Mouse (Mus musculus) cerebellum, adult 11 months (tissue): ENCODE measurements around the gene Tmem30c.

Experiments
- DNase-seq: peaks from one replicate; pipeline ENCODE4 v3.0.0; 2022

Gene Tmem30c

DNA sequence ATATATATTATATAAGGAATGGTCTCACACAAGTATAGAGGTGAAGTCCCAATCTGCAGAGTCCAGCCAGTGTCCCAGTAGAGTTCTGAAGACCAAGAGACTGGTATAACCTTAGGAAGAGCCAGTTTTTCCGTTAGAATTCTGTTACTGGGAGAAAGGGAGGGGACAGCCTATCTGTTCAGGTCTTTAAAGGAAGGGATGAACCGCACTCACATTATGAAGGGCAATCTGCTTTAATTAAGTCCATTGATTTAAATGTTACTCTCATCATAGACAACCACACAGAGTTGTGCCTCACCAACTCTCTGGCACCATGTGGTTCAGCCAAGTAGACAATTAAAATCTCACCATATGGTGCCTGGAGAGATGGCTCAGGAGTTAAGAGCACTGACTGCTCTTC is at the start of gene Tmem30c:
Tmem30c (minus strand) TSS at position 101 of the 400 bp plus-strand sequence.
- no peak for DNase-seq

DNA sequence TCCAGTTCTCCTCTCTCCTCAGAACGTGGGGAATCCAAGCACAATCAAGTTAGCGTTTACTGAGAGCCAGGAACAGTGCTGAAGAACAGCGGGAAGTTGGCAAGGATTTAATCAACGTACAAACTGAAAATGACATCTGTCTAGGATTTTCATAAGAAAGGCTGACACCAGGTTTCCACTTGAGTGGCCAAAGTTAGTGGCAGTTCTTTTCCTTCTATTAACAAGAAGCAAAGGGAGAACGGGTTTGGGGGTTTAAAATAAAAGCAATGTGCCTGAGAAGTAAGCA is 47.9 kb upstream of the Tmem30c start:
- DNase-seq = no peak

DNA sequence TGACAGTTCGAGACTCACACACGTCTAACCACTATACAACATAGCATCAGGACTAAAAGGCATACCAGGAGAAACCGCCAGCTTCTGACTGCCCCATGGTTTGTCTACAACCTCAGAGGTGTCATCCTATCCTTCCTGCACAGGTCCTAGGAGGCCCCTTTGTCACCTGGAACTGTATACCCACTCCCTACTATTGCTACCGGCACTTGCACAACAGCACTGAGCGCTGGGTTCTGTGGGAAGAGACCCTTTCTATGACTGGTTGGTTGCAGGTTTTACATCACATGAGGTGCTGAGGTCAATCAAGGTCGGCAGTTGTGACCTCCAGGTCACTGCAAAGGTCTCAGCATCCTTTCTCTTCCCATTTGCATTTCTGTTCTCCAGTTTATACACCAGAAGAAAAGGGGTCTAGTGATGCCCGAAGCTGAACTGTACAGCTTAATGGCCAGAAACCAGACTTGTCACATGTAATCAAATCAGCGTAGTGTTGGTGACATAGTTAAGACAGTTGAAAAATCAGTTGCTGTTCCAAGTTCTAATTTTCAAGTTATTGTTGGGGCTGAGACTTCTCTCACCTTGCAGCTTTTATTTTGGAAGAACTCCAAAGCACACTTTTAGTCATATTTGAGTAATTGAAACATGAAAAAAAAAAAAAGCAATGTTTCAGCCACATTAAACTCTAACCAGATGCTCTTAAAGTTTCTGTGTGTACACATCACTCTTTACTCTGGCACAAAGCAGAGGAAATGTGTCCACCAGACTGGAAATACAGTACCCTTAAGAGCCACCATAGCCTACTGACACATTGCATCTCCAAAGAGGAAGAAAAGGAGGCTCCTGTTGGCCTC is 47.3 kb upstream of the Tmem30c start:
- DNase-seq = no peak

DNA sequence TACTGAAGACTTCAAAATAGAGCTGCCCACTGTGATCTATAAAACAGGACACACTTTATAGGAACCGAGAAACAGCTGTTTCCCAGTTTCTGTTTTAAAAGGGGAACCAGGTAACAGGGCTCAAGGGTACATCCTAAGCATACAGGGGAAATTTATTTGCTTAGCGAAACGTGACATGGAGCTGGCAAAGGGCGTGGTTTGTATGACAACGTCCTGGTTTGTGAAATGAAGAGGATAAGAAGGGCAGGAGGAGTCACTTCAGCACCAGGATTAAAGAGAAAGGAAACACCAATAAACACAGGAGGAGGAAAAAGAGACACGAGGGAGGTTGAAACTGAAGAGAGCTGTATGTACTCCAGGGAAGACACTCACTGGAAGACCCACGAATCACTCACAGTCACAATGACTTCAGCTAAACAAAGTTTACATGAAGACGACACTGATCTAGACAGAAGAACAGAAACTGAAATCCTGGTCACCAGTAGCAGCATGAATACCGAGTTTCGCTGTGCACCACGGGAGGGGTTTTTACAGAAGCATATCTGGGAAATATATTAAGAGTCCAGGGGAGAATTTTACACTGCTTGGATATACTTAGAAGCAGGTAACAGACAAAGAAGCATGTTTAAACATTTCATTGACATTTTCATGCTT is 44.2 kb upstream of the Tmem30c start:
- no peak for DNase-seq

DNA sequence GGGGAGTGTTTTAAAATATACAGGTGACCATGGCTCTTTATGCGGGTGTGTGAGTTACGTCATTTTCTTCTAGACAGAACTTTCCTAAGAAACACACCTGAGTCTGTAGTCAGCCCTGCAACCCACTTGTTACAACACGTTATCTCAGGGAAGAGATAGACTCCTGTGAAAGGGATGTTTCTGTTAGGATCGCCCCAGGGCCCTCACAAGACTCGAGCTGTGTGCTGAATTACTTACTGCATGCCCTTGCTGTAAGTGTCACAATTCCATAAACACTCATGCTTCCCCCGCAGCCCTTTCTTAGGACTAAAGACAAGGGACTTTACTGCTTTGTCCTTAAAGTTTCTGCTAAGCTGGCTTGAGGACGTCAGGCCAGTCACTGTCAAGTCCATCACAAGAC is 39.6 kb upstream of the Tmem30c start:
- DNase-seq = no peak

DNA sequence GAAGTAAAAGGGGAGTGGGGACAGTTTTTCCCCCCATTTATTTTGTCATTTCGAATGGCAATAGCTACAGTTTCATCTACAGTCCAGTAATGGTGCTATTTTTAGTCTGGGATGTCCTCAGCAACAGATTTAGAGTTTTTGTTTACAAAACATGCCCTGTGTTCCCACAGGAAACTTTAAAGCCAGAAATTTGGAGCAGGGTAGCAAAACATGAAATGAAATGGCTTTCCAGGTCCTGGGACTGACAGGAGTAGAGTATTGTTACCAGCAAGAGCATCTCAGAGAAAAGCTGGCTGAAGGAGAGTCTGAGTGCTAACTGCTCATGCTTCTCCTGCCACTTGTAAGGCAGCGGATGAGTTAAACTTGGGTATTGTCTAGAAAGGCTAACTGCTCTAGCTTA is 37.4 kb upstream of the Tmem30c start:
- DNase-seq = no peak

DNA sequence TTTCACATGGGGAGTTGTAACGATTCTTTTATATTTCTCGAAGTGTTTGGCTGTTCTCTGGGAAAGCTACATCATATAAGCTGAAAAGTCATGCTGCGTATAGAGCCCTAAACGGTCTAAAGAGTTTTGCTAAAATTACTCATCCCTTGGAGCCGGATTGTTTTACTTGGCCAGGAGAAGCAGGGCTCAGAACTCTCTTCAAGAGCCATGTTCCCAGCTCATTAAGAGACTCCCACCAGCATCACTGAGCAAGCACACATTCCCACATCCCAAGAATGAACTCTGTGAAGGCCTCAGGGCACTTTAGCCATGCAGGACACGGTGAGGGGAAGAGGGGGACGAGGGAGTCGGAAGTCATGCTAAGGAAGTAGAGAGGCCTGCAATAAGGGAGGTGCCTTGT is 36.4 kb upstream of the Tmem30c start:
- DNase-seq = no peak

DNA sequence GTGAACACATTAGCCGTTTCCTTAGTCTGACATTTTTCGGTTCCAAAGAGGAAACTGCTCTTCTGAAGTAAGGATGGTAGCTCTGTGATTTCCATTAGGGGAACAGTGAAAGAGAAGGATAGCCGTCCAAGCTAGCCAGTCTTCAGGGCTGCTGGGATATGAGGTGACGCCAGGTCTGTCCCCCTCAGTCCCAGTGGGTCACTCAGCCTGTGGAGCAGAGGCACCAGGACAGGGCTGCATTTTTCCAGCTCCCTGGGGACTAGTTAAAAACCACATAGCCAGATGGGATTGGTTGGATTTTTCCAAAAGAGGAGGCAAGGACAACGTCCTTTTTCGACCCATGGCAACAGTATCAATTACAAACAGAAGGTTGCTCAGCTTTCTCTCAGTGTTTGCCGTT is 34.3 kb upstream of the Tmem30c start:
- DNase-seq = no peak

DNA sequence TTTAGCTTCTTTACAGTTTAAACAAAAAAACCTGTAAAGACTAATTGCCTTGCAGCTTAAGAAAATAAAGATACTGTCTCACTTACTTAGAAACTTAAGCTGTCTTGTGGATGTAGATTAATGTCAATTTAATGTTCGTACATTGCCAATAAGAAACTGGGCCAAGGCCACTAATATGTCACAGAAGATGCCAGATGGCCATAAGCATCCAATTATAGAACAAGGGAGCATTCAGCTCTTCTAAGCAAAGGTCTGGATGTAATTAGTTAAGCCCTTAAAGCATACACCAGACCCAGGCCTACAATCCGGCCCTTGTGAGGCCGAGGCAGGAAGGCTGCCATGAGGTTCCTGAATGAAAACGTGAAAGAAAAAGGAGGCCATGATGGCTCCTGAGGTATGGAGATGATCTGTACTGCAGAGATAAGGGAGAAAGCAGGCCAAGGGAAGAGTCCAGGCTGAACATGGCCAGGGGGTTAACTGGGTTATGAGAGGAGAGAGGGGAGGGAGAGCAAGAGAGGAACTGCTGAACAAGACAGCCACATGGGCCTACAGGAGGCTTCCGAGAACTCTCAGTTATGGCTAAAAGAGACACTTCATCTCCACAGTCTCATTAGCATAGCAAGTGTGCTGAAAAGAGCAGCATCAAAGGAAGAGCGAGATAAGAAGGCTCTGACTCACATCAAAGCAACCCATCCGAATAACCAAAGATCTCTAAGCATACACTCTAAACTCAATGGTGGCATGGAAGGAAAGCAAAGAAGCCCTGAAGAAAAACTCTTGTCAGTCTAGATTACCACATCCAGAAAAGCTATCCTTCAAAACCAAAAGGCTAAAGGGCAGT is 26.8 kb upstream of the Tmem30c start:
- DNase-seq = no peak

DNA sequence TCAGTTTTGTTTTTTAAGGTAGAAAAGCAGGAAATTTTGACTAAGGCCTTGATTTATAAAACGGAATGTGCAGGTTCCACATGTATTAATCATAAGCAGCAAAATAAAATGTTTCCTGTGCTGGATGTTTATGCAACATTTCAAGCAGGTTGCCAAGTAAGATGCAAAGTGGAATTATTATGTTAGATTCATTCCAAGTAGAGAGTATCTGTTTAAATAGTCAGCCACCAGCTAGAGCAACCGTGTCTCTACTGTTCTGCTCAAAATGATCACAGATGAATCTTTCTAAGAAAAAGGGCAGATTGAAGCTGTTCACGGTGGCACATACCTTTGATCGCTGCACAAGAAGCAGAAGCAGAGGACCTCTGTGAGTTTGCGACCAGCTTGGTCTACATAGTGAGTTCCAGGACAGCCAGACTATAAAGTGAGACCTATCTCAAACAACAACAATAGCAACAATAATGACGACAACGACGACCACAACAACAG is 26.0 kb upstream of the Tmem30c start:
- no peak for DNase-seq

DNA sequence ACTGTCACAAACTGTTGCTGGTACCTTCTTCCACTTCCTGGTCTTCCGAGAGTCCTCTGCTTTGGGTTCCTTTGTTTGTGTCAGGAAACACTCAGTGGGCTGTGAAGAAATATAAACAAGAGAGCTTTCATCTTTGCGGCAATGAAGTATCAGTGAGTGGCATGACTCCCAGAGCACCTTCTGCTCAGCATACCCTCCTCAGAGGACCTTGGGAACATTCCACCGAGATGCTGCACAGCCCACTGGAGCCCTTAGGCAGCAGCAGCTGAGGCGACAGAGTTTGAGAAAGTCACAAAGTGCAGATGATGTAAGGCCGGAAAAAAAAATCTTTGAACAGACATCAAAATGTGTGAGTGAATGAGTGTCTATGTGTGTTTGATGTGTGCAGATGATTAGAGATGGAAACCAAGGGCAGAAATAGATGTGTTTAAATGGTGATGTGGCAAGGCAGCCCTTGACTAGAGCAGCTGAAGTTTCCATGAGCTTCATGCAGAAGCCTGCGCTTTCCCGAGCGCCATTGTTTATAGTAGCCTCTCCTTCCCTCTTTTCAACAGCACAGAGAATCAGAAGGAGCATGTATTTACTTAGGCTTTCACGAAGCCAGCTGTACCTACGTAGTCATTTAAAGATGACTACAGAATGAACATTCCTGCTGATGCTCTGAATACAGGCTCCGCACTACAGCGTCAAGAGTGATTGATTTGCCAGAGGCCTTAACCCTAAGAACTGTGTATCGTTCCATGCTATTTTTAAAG is 25.4 kb upstream of the Tmem30c start:
- no peak for DNase-seq

DNA sequence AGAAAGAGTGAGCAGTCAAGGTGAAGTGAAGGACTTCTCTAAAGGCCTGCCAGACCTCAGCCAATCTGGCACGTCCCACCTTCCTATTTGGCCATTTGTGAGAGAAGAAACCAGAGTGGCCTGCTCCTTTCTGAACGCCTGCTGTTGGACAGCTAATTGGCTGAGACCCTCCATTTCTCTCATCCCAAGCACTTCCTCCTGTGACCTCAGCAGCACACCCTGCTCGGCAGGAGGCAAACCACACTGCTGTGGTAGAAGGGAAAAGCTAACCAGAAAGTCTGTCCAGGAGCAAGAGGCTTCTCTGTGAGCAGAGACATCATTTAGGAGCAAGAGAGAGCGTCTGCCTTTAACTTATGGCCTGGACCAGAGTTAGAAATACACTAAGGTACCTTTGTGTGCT is 24.5 kb upstream of the Tmem30c start:
- DNase-seq = no peak

DNA sequence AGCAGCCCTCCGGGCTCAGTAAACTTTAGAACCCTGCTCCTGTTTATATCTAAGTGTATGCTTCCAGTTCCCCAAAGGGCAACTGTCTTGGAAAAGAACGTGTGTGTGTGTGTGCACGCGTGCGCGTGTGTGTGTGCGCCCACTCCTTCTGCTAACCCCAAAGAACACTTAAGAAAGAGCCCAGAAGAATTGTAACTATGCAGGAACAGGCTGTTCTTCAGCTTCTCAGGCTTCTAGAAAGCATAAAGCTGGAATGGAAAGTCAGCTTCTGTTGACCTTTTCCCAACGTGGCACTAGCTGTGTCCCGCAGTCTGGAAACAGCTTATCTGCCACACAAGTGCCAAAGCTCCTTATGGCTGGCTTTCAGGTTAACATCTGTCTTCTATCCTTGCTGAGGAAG is 22.4 kb upstream of the Tmem30c start:
- no peak for DNase-seq

DNA sequence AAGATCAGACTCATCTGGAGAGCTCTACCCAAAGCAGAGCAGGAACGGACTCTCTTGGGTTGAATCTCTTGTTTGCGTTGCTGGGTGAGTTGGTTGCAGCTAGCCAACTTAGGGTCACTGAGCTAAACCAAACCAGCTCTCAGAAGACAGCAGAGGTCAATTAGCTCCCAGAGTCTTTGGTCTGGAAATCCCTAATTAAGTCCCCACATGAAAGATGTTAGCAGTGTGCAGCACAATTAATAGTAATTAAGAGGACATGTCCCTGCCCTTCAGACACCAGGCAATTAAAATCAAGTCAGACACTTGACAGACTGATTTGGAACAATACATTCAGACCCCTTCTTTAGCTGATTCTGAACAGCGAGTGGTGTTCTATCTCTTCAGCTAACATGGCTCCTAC is 21.6 kb upstream of the Tmem30c start:
- DNase-seq = no peak

DNA sequence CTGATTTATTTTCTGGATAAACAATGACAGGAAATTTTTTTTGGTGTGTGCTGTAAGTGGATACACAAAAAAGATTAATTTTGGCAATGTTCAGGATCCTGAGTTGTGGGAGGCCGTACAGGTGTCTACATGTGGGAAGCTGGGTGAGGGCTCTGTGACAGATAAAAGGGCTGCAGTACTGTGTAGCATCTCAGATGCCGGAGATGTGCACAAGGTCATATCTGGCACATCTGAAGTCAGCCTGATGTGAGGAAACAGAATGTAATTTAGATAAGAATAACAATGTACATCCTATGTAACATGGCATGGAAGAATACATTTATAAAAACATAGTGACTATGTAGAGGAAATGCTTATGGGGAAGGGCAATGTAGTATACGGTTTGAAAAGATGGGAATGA is 20.8 kb upstream of the Tmem30c start:
- DNase-seq = no peak

DNA sequence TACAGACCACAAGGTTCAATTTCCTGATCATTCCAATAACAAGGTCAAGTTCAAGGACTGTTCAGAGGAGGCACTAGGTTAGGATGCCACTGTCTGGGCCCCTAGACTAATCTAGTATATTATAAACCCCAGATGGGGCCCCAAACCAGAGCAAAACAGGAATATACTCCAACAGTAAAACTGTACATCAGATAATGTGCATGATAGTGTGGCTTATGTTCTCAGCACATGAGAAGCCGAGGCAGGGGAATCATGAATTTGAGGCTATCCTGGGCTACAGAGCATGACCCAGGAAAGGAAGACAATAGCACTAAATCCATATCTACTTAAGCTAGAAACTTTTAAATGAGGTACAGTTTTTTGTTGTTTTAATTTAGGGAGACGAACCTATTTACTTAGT is 19.5 kb upstream of the Tmem30c start:
- no peak for DNase-seq

DNA sequence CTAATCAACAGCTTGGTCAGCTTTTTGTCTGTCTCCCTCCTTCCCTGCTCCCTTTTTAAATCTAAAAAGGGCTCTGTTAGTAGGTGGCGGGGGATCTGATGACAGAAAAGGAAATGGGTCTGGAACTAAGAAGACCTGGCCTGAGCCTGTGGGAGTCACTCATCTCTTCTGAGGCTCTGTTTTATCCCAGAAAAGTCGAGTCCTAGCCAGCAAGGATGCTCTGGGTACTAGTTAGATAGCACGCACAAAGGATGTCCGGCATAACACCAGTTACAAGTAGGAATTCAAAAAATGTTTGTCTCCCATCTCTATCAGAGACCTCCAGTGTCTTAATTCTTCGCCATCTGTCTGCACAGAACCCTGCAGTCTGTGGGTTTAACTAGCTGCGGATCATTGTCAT is 12.8 kb upstream of the Tmem30c start:
- no peak for DNase-seq

DNA sequence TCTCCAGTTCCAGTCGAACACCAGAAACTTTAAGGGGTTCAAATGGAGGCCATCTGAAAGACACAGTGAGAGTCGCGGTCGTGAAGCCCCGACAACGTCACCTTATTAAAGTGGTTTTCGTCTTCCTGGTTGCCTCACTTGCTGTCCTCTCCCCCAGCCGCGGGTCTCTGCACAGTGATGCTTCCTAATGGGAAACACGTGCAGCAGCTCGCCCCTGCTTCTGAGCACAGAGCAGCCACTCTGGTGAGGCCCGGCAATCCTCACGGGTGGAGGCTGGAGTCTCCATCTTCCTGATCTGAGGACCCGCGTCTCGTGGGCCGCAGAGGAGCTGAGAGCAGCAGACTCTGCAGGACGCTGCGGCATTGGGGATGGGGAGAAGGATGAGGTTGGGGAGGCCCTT is 11.1 kb upstream of the Tmem30c start:
- DNase-seq = no peak

DNA sequence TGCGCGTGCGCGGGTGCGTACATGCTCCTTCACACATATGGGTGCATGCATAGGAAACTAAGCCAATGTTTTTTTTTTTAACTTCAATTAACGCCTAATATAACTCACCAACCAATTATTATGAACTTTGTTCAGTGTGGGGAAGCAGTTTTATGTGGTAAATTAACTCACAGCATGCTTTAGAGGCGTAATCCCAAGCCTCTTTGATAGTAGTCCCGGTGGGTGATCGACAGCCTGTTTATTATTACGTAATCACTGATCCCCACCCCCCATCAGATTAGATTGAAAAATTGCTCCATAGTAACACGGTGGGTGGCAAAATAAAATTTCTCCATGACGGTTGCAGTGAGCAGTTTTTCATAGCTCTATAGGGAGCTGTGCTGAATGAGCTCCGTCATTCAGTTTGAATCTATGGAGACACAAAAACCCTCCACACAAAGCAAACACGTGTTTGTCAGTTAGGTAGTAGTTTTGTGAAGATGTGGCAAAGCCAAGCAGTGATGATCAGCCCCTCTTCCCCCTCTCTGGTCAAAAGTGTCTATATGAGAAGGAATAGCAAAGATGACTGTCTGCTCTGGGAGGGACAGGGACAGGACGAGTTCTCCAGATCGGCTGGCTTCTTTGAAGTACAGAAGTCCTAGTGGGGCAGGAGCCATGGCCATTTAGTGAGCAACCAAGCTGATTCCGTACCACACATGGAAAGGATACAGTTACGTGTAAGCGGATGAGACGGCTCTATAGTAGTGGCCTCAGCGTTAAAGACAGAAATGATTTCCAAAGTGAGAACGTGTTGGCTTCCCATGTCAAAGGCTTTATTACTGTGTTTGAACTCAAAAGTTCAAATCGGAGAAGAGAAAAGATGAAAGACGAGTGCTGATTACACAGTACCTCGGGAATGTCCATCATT is 10.4 kb upstream of the Tmem30c start:
- DNase-seq = no peak

DNA sequence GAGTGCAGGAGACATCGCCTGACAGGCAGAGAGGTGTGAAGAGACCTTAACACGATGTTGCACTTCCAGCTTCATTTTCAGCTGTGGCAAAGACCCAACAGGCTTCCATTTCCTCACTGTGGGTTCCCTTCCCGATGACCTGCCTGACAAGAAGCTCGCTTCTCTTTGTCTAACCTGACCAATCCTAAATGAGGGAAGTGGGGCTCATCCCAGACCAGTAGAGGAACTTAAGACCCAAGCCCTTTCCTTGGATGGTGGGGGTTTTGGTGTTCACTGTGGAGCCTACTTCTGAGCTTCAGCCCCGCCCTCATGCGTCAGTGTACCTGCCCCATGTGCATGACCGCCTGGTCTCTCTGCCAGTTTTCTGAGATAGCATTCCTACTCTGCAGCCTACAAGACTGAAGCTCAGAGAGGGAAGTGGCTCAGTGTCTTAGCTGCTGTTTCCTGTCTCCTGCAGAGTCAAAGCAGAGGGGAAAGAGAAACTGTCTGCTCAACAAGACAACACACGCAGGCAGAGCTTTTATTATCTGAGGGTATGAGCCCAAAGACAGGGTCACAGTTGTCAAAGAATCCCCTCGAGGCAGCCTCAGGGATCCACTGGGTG is 8.9 kb upstream of the Tmem30c start:
- no peak for DNase-seq

DNA sequence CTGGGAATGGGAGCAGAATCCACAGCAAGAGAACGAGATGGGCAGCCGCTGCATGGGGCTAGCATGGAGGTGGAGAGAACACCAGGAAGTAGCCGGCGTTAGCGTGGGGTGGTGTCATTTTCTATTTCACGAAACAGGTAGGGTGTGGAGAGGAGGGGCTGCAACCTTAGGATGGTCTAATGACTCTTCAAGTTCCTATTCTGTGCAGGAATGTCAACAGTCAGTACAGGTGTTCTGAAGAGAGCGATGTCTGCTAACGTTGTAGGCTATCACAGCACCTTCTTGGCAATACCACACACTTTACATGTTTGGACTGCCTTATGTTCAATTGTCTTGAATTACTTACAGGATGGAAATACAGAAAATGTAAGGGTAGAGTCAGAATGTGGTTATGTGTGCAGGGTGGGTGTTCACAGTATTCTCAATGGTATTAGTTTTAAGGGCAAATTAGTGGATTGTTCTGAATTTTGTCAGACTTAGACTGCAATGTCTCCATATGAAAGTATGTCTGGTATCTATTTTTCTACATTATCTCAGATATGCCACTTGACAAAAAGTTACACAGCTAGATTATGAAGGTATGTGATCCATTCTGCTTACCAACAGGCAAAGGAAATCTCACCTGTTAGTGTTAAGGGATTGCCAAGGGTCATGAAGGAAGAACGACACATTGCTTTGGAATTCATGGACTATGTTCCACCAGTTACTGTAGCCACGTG is 2.7 kb upstream of the Tmem30c start:
- no peak for DNase-seq
